Mouse (Mus musculus) embryonic fibroblast, embryonic 13.5 days (primary cell): ENCODE measurements around the gene Naa38.

Experiments
- CTCF ChIP-seq: IDR thresholded peaks from 2 replicates; pipeline ENCODE4 v1.5.1; 2011; ENCODE audit warnings: mild to moderate bottlenecking, control low read depth, low read length, moderate library complexity, borderline replicate concordance; ENCODE audit not compliant: insufficient read depth
- POLR2A ChIP-seq: IDR thresholded peaks from 2 replicates; pipeline ENCODE4 v1.6.1; 2011; ENCODE audit warnings: low read depth, mild to moderate bottlenecking, control low read depth, low read length, moderate library complexity

- TF ChIP-seq CTCF (no peak), POLR2A (no peak)
Measured at GRCm38 (mm10) chr11:69346441-69346840, 48.8 kb upstream of the Naa38 start.
